Mouse (Mus musculus): ENCODE data around the gene Krtap13. TPM values are rescaled to one million over a fixed set of nuclear protein-coding genes. Genes with fewer than 3 reads are reported as not detected.
"Not testable (repeated sequence)": the region's sequence is repeated elsewhere in the genome, so short reads cannot be mapped to it uniquely, and the experiment has no call there.

The Krtap13 gene
- not detected for total RNA-seq (2022)

- DNase-seq (ENCODE audit: low spot score): not testable (repeated sequence)
Measured at GRCm38 (mm10) chr16:88751535-88751934, at the start of gene Krtap13. TSS of gene Krtap13 (minus strand) at chr16:88751635.

DNA sequence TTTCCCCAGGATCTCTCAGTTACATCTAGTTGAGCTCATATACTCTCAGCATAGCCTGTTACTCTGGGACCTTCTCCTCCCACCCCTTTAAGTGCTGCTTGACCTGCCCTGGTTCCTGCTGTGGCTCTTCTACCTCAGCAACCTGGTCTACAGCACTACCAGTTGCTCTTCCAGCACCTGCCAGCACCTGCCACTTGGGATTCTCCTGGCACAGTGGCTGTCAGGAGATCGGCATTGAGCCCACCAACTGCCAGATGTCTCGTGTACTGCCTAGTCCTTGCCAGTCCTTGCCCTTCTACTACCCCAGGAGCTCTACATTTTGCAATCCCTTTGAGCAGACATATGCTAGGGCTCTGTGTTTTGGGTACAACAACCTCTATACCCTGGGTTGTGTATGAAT, 35.4 kb upstream of the Krtap13 start:
- no peak for DNase-seq (ENCODE audit: low spot score)

DNA sequence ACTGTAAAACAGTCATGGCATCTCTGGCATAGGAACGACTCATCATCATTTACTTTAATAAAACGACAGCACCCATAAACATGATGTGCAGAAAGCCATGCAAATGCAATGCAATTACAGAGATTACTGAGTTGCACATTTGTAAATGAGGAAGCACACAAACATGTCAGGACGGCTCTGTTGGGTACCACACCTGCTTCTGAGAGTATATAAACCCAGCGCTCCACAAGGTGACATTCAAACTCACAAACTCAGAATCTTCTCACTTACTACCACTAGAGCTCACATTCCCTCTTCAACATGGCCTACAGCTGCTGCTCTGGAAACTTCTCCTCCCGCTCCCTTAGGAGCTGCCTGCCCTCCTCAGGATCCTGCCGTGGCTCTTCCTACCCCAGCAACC, 26.2 kb upstream of the Krtap13 start, which contains the start of gene Gm5965:
Gene Gm5965, plus strand, starts transcription at position 301 of the 400 bp plus-strand sequence.
- DNase-seq (ENCODE audit: low spot score): no peak

DNA sequence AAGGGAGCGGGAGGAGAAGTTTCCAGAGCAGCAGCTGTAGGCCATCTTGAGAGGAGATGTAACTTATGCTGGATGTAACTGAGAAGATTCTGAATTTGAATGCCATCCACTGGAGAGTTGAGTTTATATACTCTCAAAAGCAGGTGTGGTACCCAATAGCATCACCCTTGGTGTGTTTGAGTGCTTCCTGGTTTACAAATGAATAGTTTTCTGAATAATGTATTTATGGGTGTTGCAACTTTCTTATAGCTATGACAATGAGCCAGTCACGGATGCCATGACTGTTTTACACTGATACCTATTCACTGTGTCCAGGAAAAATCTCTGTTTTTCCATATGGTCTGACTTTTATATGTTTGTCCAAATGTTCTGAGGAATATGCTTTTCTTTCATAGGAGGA, 22.7 kb upstream of the Krtap13 start, which contains the start of gene 2310057N15Rik:
Gene 2310057N15Rik, minus strand, starts transcription at position 101 of the 400 bp plus-strand sequence.
- no peak for DNase-seq (ENCODE audit: low spot score)

DNA sequence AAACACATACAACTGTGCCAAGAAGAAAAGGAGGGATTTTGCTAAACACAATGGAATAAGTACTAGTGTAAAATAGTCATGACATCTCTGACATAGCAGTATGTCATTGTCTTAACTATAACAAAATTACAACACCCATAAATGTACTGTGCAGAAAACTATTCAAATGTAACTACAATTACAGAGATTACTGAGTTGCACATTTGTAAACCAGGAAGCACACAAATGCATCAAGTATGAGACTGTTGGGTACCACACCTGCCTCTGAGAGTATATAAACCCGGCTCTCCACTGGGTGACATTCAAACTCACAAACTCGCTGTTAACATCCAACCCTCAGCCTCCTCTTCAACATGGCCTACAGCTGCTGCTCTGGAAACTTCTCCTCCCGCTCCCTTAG, 7.1 kb upstream of the Krtap13 start, which contains the start of gene 2310034C09Rik:
Gene 2310034C09Rik, plus strand, starts transcription at position 301 of the 400 bp plus-strand sequence.
- DNase-seq (ENCODE audit: low spot score): not testable (repeated sequence)

GRCm38 (mm10) chr16:88747943-88748342, 3.5 kb downstream of the Krtap13 start:
- DNase-seq (ENCODE audit: low spot score): no peak

DNA sequence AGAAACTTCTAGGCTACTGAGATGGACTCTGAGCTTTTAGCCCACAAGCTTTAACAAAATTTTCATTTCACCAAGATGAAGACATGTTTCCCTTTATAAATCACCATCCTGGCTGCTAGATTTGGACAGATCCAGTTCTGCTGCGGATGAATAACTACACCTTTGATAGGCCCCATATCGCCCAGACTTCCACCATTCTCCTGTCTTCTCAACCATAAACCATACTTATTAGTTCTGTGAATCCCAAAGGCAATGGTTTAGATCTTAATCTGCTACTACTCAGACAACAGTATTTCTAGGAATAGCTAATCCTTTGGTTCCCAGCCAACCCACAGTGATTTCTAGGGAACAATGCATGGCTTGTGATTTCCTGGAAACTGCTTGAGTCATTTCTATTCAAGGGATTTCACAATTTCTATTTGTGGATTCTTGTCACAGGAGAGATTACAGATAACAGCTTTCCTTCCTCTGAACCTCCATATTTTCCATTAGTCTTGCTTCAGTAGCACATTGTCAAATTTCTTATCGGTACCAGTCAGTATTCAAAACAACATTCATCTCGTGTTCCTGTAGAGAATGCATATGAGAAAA, 6.6 kb downstream of the Krtap13 start:
- DNase-seq (ENCODE audit: low spot score): no peak

DNA sequence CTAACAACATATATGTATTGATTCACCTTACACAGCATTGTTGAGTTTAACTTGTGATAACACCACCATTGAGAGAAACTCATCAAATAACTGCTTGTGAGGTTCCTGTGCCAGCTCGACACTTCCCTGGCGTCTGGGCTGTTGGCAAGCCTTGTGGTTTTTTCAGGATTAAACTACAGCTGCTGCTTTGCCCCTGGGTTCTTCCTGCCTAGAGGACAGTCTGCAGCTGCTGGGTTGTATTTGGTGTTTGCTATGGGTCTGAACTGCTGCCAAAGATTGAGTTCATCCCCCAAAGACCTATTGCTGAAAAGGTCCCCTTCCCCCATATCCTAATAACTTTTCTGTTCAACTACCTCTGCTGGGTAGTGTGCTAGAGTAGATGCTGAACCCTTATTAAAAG, 16.0 kb downstream of the Krtap13 start:
- no peak for DNase-seq (ENCODE audit: low spot score)

- DNase-seq (ENCODE audit: low spot score): no peak
Measured at GRCm38 (mm10) chr16:88728812-88729275, 22.6 kb downstream of the Krtap13 start, which contains the start of gene Krtap13-1. TSS of gene Krtap13-1 (plus strand) at chr16:88728862.

GRCm38 (mm10) chr16:88720031-88720430, 31.4 kb downstream of the Krtap13 start:
- DNase-seq (ENCODE audit: low spot score): no peak

DNA sequence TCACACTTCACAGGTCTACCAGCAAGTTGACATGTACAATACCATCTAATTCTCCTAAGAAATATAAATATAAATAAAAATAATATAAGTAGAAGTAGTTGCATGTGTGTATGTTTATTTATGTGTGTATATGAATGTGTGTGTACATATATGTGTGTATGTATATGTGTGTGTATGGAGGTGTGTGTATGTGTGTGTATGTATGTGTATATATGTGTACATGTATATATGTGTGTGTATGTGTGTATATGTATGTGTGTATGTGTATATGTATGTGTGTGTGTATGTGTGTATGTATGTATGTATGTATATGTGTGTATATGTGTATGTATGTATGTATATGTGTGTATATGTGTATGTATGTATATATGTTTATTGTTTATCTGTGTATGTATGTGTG, 34.9 kb downstream of the Krtap13 start:
- no peak for DNase-seq (ENCODE audit: low spot score)

DNA sequence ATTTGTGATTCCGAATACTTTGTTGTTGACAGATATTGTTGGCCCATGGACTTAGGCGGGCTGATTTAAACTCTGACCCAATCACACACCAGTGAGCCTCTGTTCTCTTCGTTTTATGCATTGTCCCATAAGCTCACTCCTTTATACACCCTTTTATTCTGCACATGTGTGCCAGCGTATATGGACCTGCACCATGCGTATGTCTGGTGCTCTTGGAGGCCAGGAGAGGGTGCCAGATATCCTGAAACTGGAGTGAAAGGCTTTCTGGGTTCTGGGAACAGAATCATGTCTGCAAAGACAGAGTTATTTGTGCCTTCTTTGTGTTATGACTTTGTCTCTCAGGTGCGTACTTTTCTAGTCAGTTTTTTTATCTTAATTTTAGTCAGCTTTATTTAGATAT, 40.2 kb downstream of the Krtap13 start:
- DNase-seq (ENCODE audit: low spot score): no peak

- DNase-seq (ENCODE audit: low spot score): no peak
Measured at GRCm38 (mm10) chr16:88710757-88711156, 40.7 kb downstream of the Krtap13 start.

DNA sequence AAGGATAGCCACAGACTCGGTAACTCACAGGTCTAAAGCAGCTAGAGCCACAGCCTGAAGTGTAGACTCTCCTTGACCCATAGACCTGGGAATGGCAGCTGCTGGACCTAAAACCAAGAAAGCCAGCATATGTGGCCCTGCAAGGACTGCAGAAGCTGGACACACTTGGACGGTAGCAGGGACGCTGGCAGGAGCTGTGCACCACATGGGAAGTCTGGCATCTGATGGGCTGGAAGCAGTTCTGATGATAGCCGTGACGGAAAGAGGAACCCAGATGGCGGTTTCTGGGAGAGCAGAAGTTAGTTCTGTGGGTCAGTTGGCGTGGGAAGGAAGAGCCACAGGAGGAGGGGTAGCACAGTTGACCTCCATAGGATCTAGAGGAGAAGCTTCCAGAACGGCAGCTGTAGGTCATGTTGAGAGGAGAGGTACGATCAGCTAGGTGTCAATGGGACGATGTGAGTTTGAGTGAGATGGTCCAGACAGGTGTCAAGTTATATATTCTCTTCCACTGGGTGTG, 43.9 kb downstream of the Krtap13 start, which contains the start of gene 2310061N02Rik:
Gene 2310061N02Rik, minus strand, starts transcription at position 467 of the 517 bp plus-strand sequence.
- DNase-seq (ENCODE audit: low spot score): no peak

- no peak for DNase-seq (ENCODE audit: low spot score)
Measured at GRCm38 (mm10) chr16:88701072-88701864, 50.2 kb downstream of the Krtap13 start.

Other genes with a start within 250 kb of the Krtap13 start
- gene Cldn17, start 244.7 kb downstream of the Krtap13 start, total RNA-seq (2022): not detected
- not detected for gene Cldn8, start 188.5 kb downstream of the Krtap13 start, total RNA-seq (2022)
- not detected for gene Krtap24-1, start 139.4 kb downstream of the Krtap13 start, total RNA-seq (2022)
- gene 2310079G19Rik, start 124.0 kb downstream of the Krtap13 start, total RNA-seq (2022): not detected
- gene Krtap26-1, start 103.8 kb downstream of the Krtap13 start, total RNA-seq (2022): not detected
- not detected for gene Krtap27-1, start 80.0 kb downstream of the Krtap13 start, total RNA-seq (2022)
- not detected for gene 2310061N02Rik, start 43.7 kb downstream of the Krtap13 start, total RNA-seq (2022)
- not detected for gene Krtap13-1, start 22.8 kb downstream of the Krtap13 start, total RNA-seq (2022)
- not detected for gene 2310034C09Rik, start 7.2 kb upstream of the Krtap13 start, total RNA-seq (2022)
- not detected for gene 2310057N15Rik, start 22.6 kb upstream of the Krtap13 start, total RNA-seq (2022)
- gene Gm5965, start 26.3 kb upstream of the Krtap13 start, total RNA-seq (2022): not detected
- gene Gm20741, start 60.6 kb upstream of the Krtap13 start, total RNA-seq (2022): not detected
- gene Krtap15, start 68.6 kb upstream of the Krtap13 start, total RNA-seq (2022): not detected
- not detected for gene Krtap14, start 74.5 kb upstream of the Krtap13 start, total RNA-seq (2022)
- not detected for gene Krtap19-1, start 117.8 kb upstream of the Krtap13 start, total RNA-seq (2022)
- not detected for gene Krtap19-2, start 122.6 kb upstream of the Krtap13 start, total RNA-seq (2022)
- gene Krtap19-3, start 126.4 kb upstream of the Krtap13 start, total RNA-seq (2022): not detected
- gene Krtap19-4, start 133.5 kb upstream of the Krtap13 start, total RNA-seq (2022): not detected
- not detected for gene Krtap19-5, start 144.8 kb upstream of the Krtap13 start, total RNA-seq (2022)
- not detected for gene Krtap19-9b, start 180.6 kb upstream of the Krtap13 start, total RNA-seq (2022)
- not detected for gene Krtap16-3, start 211.2 kb upstream of the Krtap13 start, total RNA-seq (2022)

All from heart, adult 8-10 months (tissue).